Mouse (Mus musculus): ENCODE data around the gene Itga11. TPM values are rescaled to one million over a fixed set of nuclear protein-coding genes. Genes with fewer than 3 reads are reported as not detected.

Itga11 gene
- total RNA-seq (2014; rRNA removed): 0.07 and 0.09 TPM in 2 replicates
- 0.07 and 0.09 TPM in 2 replicates for polyA plus RNA-seq (2012; rRNA removed)

- no peaks in the 10 kb centered on the region for H3K4me1 ChIP-seq (ENCODE audit: control insufficient read depth, insufficient read depth, low read length)
- no peak within 1 kb of the TSS for H3K9ac ChIP-seq (ENCODE audit: low read depth, low read length)
- H3K36me3 ChIP-seq (ENCODE audit: control insufficient read depth, insufficient read depth, low read length): no peaks in the 10 kb centered on the region
- H3K4me3 ChIP-seq (ENCODE audit: insufficient read depth, low read depth, low read length): peak within 1 kb of the TSS; percentile 46; the same call in 1 of the 2 replicates
- H3K79me2 ChIP-seq (ENCODE audit: control insufficient read depth, insufficient read depth, low read length): no peaks in the 10 kb centered on the region
- H3K27ac ChIP-seq (replicated peaks; ENCODE audit: insufficient read depth, low read depth, low read length): no peak within 1 kb of the TSS
- no peak for DNase-seq (ENCODE audit: extremely low read depth, low read depth, low spot score)
- H3K27me3 ChIP-seq (ENCODE audit: control insufficient read depth, insufficient read depth, low read length): peaks cover 6% of the 10 kb centered on the region
- 3% methylated on average over 45 of the region's 45 CpGs for WGBS
- TF ChIP-seq CTCF (IDR thresholded peaks at IDR 0.05; ENCODE audit: low read depth, low read length) (no peak), POLR2A (IDR thresholded peaks at IDR 0.05; ENCODE audit: extremely low read depth, insufficient read depth, low read length) (no peak)
Observed at GRCm38 (mm10) chr9:62677641-62678549, at the start of gene Itga11. TSS of gene Itga11 (plus strand) at chr9:62677826.

GRCm38 (mm10) chr9:62630631-62631240 lies 46.9 kb upstream of the Itga11 start:
- no peaks in the 10 kb centered on the region for H3K27me3 ChIP-seq (ENCODE audit: control insufficient read depth, insufficient read depth, low read length)
- WGBS: 74% methylated on average over 10 of the region's 10 CpGs
- no peak for TF ChIP-seq CTCF (IDR thresholded peaks at IDR 0.05; ENCODE audit: low read depth, low read length)
- TF ChIP-seq POLR2A (IDR thresholded peaks at IDR 0.05; ENCODE audit: extremely low read depth, insufficient read depth, low read length): no peak
- no peak for DNase-seq (ENCODE audit: extremely low read depth, low read depth, low spot score)
- no peaks in the 10 kb centered on the region for H3K36me3 ChIP-seq (ENCODE audit: control insufficient read depth, insufficient read depth, low read length)
- H3K79me2 ChIP-seq (ENCODE audit: control insufficient read depth, insufficient read depth, low read length): no peaks in the 10 kb centered on the region
- H3K4me1 ChIP-seq (ENCODE audit: control insufficient read depth, insufficient read depth, low read length): no peaks in the 10 kb centered on the region
- H3K9ac ChIP-seq (ENCODE audit: low read depth, low read length): no peak overlapping the region
- H3K4me3 ChIP-seq (ENCODE audit: insufficient read depth, low read depth, low read length): no peak overlapping the region
- H3K27ac ChIP-seq (replicated peaks; ENCODE audit: insufficient read depth, low read depth, low read length): no peak overlapping the region

GRCm38 (mm10) chr9:62632392-62632791 lies 45.2 kb upstream of the Itga11 start:
- WGBS: 86% methylated on average over 6 of the region's 6 CpGs
- Histone ChIP-seq H3K9ac (ENCODE audit: low read depth, low read length) (no peak overlapping the region), H3K27ac (replicated peaks; ENCODE audit: insufficient read depth, low read depth, low read length) (no peak overlapping the region), H3K79me2 (ENCODE audit: control insufficient read depth, insufficient read depth, low read length) (no peaks in the 10 kb centered on the region), H3K4me1 (ENCODE audit: control insufficient read depth, insufficient read depth, low read length) (no peaks in the 10 kb centered on the region), H3K4me3 (ENCODE audit: insufficient read depth, low read depth, low read length) (no peak overlapping the region), H3K27me3 (ENCODE audit: control insufficient read depth, insufficient read depth, low read length) (no peaks in the 10 kb centered on the region), H3K36me3 (ENCODE audit: control insufficient read depth, insufficient read depth, low read length) (no peaks in the 10 kb centered on the region)
- no peak for DNase-seq (ENCODE audit: extremely low read depth, low read depth, low spot score)
- TF ChIP-seq POLR2A (IDR thresholded peaks at IDR 0.05; ENCODE audit: extremely low read depth, insufficient read depth, low read length) (no peak), CTCF (IDR thresholded peaks at IDR 0.05; ENCODE audit: low read depth, low read length) (no peak)

GRCm38 (mm10) chr9:62638045-62638444 lies 39.6 kb upstream of the Itga11 start:
- Histone ChIP-seq H3K4me3 (ENCODE audit: insufficient read depth, low read depth, low read length) (no peak overlapping the region), H3K27ac (replicated peaks; ENCODE audit: insufficient read depth, low read depth, low read length) (no peak overlapping the region), H3K36me3 (ENCODE audit: control insufficient read depth, insufficient read depth, low read length) (no peaks in the 10 kb centered on the region), H3K4me1 (ENCODE audit: control insufficient read depth, insufficient read depth, low read length) (no peaks in the 10 kb centered on the region), H3K9ac (ENCODE audit: low read depth, low read length) (no peak overlapping the region), H3K79me2 (ENCODE audit: control insufficient read depth, insufficient read depth, low read length) (no peaks in the 10 kb centered on the region), H3K27me3 (ENCODE audit: control insufficient read depth, insufficient read depth, low read length) (no peaks in the 10 kb centered on the region; the same call in 1 of the 2 replicates)
- DNase-seq (ENCODE audit: extremely low read depth, low read depth, low spot score): no peak
- 64% methylated on average over 6 of the region's 6 CpGs for WGBS
- TF ChIP-seq POLR2A (IDR thresholded peaks at IDR 0.05; ENCODE audit: extremely low read depth, insufficient read depth, low read length) (no peak), CTCF (IDR thresholded peaks at IDR 0.05; ENCODE audit: low read depth, low read length) (no peak)

GRCm38 (mm10) chr9:62639686-62640085 lies 37.9 kb upstream of the Itga11 start:
- H3K36me3 ChIP-seq (ENCODE audit: control insufficient read depth, insufficient read depth, low read length): no peaks in the 10 kb centered on the region
- H3K27me3 ChIP-seq (ENCODE audit: control insufficient read depth, insufficient read depth, low read length): no peaks in the 10 kb centered on the region; the same call in 1 of the 2 replicates
- no peaks in the 10 kb centered on the region for H3K79me2 ChIP-seq (ENCODE audit: control insufficient read depth, insufficient read depth, low read length)
- DNase-seq (ENCODE audit: extremely low read depth, low read depth, low spot score): no peak
- H3K27ac ChIP-seq (replicated peaks; ENCODE audit: insufficient read depth, low read depth, low read length): no peak overlapping the region
- TF ChIP-seq CTCF (IDR thresholded peaks at IDR 0.05; ENCODE audit: low read depth, low read length) (no peak), POLR2A (IDR thresholded peaks at IDR 0.05; ENCODE audit: extremely low read depth, insufficient read depth, low read length) (no peak)
- WGBS: 86% methylated on average over 4 of the region's 4 CpGs
- no peak overlapping the region for H3K9ac ChIP-seq (ENCODE audit: low read depth, low read length)
- no peaks in the 10 kb centered on the region for H3K4me1 ChIP-seq (ENCODE audit: control insufficient read depth, insufficient read depth, low read length)
- no peak overlapping the region for H3K4me3 ChIP-seq (ENCODE audit: insufficient read depth, low read depth, low read length)

All from liver, adult 2 months (tissue).